Mouse (Mus musculus): ENCODE data around the gene Ndufaf7. TPM values are rescaled to one million over a fixed set of nuclear protein-coding genes. Genes with fewer than 3 reads are reported as not detected.

Gene Ndufaf7
- 46.6 and 58.2 TPM in 2 replicates for polyA plus RNA-seq (2016; fragmentation: Nextera tagmentation; extraction: Ambion mirVana)

- peaks cover 54% of the 10 kb centered on the region for H3K36me3 ChIP-seq
- under 1% methylated on average over 45 of the region's 45 CpGs for WGBS
- H3K9me3 ChIP-seq: no peaks in the 10 kb centered on the region
- no peaks in the 10 kb centered on the region for H3K27me3 ChIP-seq (ENCODE audit: insufficient read depth, poor library complexity, severe bottlenecking)
- peak within 1 kb of the TSS; percentile 90 for H3K4me3 ChIP-seq
- peak within 1 kb of the TSS; percentile 85 for H3K27ac ChIP-seq
- H3K4me1 ChIP-seq (replicated peaks): peaks cover 25% of the 10 kb centered on the region
- peak; percentile 97 for DNase-seq (ENCODE audit: low spot score)
These were observed at the start of gene Ndufaf7, which contains the start of gene Cebpz for GRCm38 (mm10) chr17:78936466-78937228. Ndufaf7 (plus strand) TSS chr17:78937136. Cebpz (minus strand) TSS chr17:78937066.

- no peaks in the 10 kb centered on the region for H3K36me3 ChIP-seq
- DNase-seq (ENCODE audit: low spot score): no peak
- WGBS: 88% methylated on average over 4 of the region's 4 CpGs
- peaks cover 4% of the 10 kb centered on the region; the same call in 1 of the 2 replicates for H3K9me3 ChIP-seq
- H3K27me3 ChIP-seq (ENCODE audit: insufficient read depth, poor library complexity, severe bottlenecking): no peaks in the 10 kb centered on the region
- no peak overlapping the region for H3K4me3 ChIP-seq
- H3K4me1 ChIP-seq (replicated peaks): no peaks in the 10 kb centered on the region
- no peak overlapping the region for H3K27ac ChIP-seq
These were observed 48.4 kb upstream of the Ndufaf7 start for GRCm38 (mm10) chr17:78888554-78888953.

- no peaks in the 10 kb centered on the region for H3K36me3 ChIP-seq
- no peak overlapping the region for H3K4me3 ChIP-seq
- H3K9me3 ChIP-seq: peaks cover 4% of the 10 kb centered on the region; the same call in 1 of the 2 replicates
- no peak overlapping the region for H3K27ac ChIP-seq
- no peaks in the 10 kb centered on the region for H3K27me3 ChIP-seq (ENCODE audit: insufficient read depth, poor library complexity, severe bottlenecking)
- no peak for DNase-seq (ENCODE audit: low spot score)
- 62% methylated on average over 3 of the region's 3 CpGs for WGBS
- H3K4me1 ChIP-seq (replicated peaks): no peaks in the 10 kb centered on the region
These were observed 47.8 kb upstream of the Ndufaf7 start for GRCm38 (mm10) chr17:78889184-78889583.

GRCm38 (mm10) chr17:78891020-78891419 lies 45.9 kb upstream of the Ndufaf7 start:
- Histone ChIP-seq H3K27ac (no peak overlapping the region), H3K4me1 (replicated peaks) (no peaks in the 10 kb centered on the region), H3K36me3 (no peaks in the 10 kb centered on the region)

GRCm38 (mm10) chr17:78894991-78895390 lies 41.9 kb upstream of the Ndufaf7 start:
- H3K9me3 ChIP-seq: no peaks in the 10 kb centered on the region
- no peak overlapping the region for H3K4me3 ChIP-seq
- no peaks in the 10 kb centered on the region for H3K4me1 ChIP-seq (replicated peaks)
- H3K27ac ChIP-seq: no peak overlapping the region
- H3K36me3 ChIP-seq: no peaks in the 10 kb centered on the region
- H3K27me3 ChIP-seq (ENCODE audit: insufficient read depth, poor library complexity, severe bottlenecking): no peaks in the 10 kb centered on the region
- 83% methylated on average over 7 of the region's 7 CpGs for WGBS
- no peak for DNase-seq (ENCODE audit: low spot score)

More at GRCm38 (mm10) chr17:78891020-78891419, 45.9 kb upstream of the Ndufaf7 start:
- Histone ChIP-seq H3K27me3 (ENCODE audit: insufficient read depth, poor library complexity, severe bottlenecking) (no peaks in the 10 kb centered on the region), H3K4me3 (no peak overlapping the region), H3K9me3 (no peaks in the 10 kb centered on the region)
- WGBS: 87% methylated on average over 9 of the region's 9 CpGs
- no peak for DNase-seq (ENCODE audit: low spot score)

GRCm38 (mm10) chr17:78895394-78895793 lies 41.5 kb upstream of the Ndufaf7 start:
- no peak overlapping the region for H3K27ac ChIP-seq
- 52% methylated on average over 8 of the region's 8 CpGs for WGBS
- H3K27me3 ChIP-seq (ENCODE audit: insufficient read depth, poor library complexity, severe bottlenecking): no peaks in the 10 kb centered on the region
- no peaks in the 10 kb centered on the region for H3K36me3 ChIP-seq
- no peaks in the 10 kb centered on the region for H3K4me1 ChIP-seq (replicated peaks)
- DNase-seq (ENCODE audit: low spot score): no peak
- H3K4me3 ChIP-seq: no peak overlapping the region
- no peaks in the 10 kb centered on the region for H3K9me3 ChIP-seq

GRCm38 (mm10) chr17:78903158-78903557 lies 33.8 kb upstream of the Ndufaf7 start:
- H3K27me3 ChIP-seq (ENCODE audit: insufficient read depth, poor library complexity, severe bottlenecking): no peaks in the 10 kb centered on the region
- no peak overlapping the region for H3K4me3 ChIP-seq
- no peaks in the 10 kb centered on the region for H3K36me3 ChIP-seq
- no peaks in the 10 kb centered on the region for H3K4me1 ChIP-seq (replicated peaks)
- no peaks in the 10 kb centered on the region for H3K9me3 ChIP-seq
- no peak for DNase-seq (ENCODE audit: low spot score)
- WGBS: 83% methylated on average over 2 of the region's 2 CpGs
- H3K27ac ChIP-seq: no peak overlapping the region

GRCm38 (mm10) chr17:78906892-78907291 lies 30.0 kb upstream of the Ndufaf7 start, which contains the start of gene Sult6b1:
Sult6b1 (minus strand) TSS chr17:78906992.
- Histone ChIP-seq H3K4me3 (no peak within 1 kb of the TSS), H3K4me1 (replicated peaks) (no peaks in the 10 kb centered on the region), H3K27me3 (ENCODE audit: insufficient read depth, poor library complexity, severe bottlenecking) (no peaks in the 10 kb centered on the region), H3K27ac (no peak within 1 kb of the TSS), H3K9me3 (no peaks in the 10 kb centered on the region), H3K36me3 (no peaks in the 10 kb centered on the region)
- no peak for DNase-seq (ENCODE audit: low spot score)
- 85% methylated on average over 5 of the region's 5 CpGs for WGBS

GRCm38 (mm10) chr17:78909374-78909773 lies 27.6 kb upstream of the Ndufaf7 start:
- H3K9me3 ChIP-seq: no peaks in the 10 kb centered on the region
- H3K4me1 ChIP-seq (replicated peaks): 0 out of 2 replicates have a peak, but pooled peaks cover 5% of the 10 kb centered on the region
- H3K27me3 ChIP-seq (ENCODE audit: insufficient read depth, poor library complexity, severe bottlenecking): no peaks in the 10 kb centered on the region
- H3K36me3 ChIP-seq: no peaks in the 10 kb centered on the region
- no peak for DNase-seq (ENCODE audit: low spot score)
- no peak overlapping the region for H3K4me3 ChIP-seq
- WGBS: 74% methylated on average over 2 of the region's 2 CpGs
- no peak overlapping the region for H3K27ac ChIP-seq

GRCm38 (mm10) chr17:78912861-78913281 lies 24.1 kb upstream of the Ndufaf7 start:
- no peaks in the 10 kb centered on the region for H3K27me3 ChIP-seq (ENCODE audit: insufficient read depth, poor library complexity, severe bottlenecking)
- 35% methylated on average over 6 of the region's 6 CpGs for WGBS
- peaks cover 19% of the 10 kb centered on the region for H3K4me1 ChIP-seq (replicated peaks)
- peak overlapping the region; percentile 44 for H3K4me3 ChIP-seq
- H3K9me3 ChIP-seq: no peaks in the 10 kb centered on the region
- peak; percentile 38 for DNase-seq (ENCODE audit: low spot score)
- H3K27ac ChIP-seq: peak overlapping the region; percentile 64
- H3K36me3 ChIP-seq: no peaks in the 10 kb centered on the region; the same call in 1 of the 2 replicates

GRCm38 (mm10) chr17:78913921-78914320 lies 23.0 kb upstream of the Ndufaf7 start:
- Histone ChIP-seq H3K4me3 (no peak overlapping the region), H3K27me3 (ENCODE audit: insufficient read depth, poor library complexity, severe bottlenecking) (no peaks in the 10 kb centered on the region), H3K4me1 (replicated peaks) (peaks cover 19% of the 10 kb centered on the region), H3K36me3 (peaks cover 10% of the 10 kb centered on the region), H3K27ac (no peak overlapping the region), H3K9me3 (no peaks in the 10 kb centered on the region)
- DNase-seq (ENCODE audit: low spot score): no peak
- WGBS: 75% methylated on average over 3 of the region's 3 CpGs

GRCm38 (mm10) chr17:78915772-78916171 lies 21.2 kb upstream of the Ndufaf7 start:
- DNase-seq (ENCODE audit: low spot score): no peak
- Histone ChIP-seq H3K4me1 (replicated peaks) (peaks cover 19% of the 10 kb centered on the region), H3K4me3 (peak overlapping the region; percentile 73), H3K9me3 (no peaks in the 10 kb centered on the region), H3K36me3 (peaks cover 29% of the 10 kb centered on the region), H3K27me3 (ENCODE audit: insufficient read depth, poor library complexity, severe bottlenecking) (no peaks in the 10 kb centered on the region), H3K27ac (peak overlapping the region; percentile 92)
- WGBS: 57% methylated on average over 6 of the region's 6 CpGs

GRCm38 (mm10) chr17:78916369-78916813 lies 20.5 kb upstream of the Ndufaf7 start, which contains the start of gene Cebpzos:
Cebpzos (plus strand) TSS chr17:78916500.
- Histone ChIP-seq H3K9me3 (no peaks in the 10 kb centered on the region), H3K36me3 (peaks cover 35% of the 10 kb centered on the region)
- under 1% methylated on average over 37 of the region's 37 CpGs for WGBS

More at GRCm38 (mm10) chr17:78916369-78916813, 20.5 kb upstream of the Ndufaf7 start, which contains the start of gene Cebpzos:
- H3K4me1 ChIP-seq (replicated peaks): peaks cover 19% of the 10 kb centered on the region
- peak; percentile 89 for DNase-seq (ENCODE audit: low spot score)
- H3K27me3 ChIP-seq (ENCODE audit: insufficient read depth, poor library complexity, severe bottlenecking): no peaks in the 10 kb centered on the region
- H3K4me3 ChIP-seq: peak within 1 kb of the TSS; percentile 73
- H3K27ac ChIP-seq: peak within 1 kb of the TSS; percentile 92
